Mouse (Mus musculus) stomach, embryonic 14.5 days (tissue): ENCODE data around the gene Eng. TPM values are rescaled to one million over a fixed set of nuclear protein-coding genes. Genes with fewer than 3 reads are reported as not detected.

ENCODE experiments used
- ATAC-seq: fragments of 200-750 bp; cut with Nextera tagmentation; 2 replicates; pipeline ENCODE4 v1.8.0; 2017; ENCODE audit warnings: low read depth, moderate TSS enrichment; ENCODE audit not compliant: insufficient number of reproducible peaks, insufficient read depth, low FRiP score
- H3K27ac ChIP-seq: fragments of 300-500 bp; sonication (generic); 2 replicates; pipeline ENCODE4 v1.5.1; 2014; ENCODE audit warnings: mild to moderate bottlenecking, low read length, moderate library complexity, mixed read lengths
- H3K27me3 ChIP-seq: fragments of 300-500 bp; sonication (generic); 2 replicates; pipeline ENCODE4 v1.6.1; 2014; ENCODE audit warnings: low read length, control low read depth, mixed read lengths; ENCODE audit not compliant: control insufficient read depth, insufficient read depth
- H3K36me3 ChIP-seq: fragments of 300-500 bp; sonication (generic); 2 replicates; pipeline ENCODE4 v1.6.1; 2014; ENCODE audit warnings: mild to moderate bottlenecking, control low read depth, low read length, moderate library complexity, mixed read lengths; ENCODE audit not compliant: control insufficient read depth, insufficient read depth
- H3K4me1 ChIP-seq: fragments of 300-500 bp; sonication (generic); 2 replicates; pipeline ENCODE4 v1.6.1; 2014; ENCODE audit warnings: low read length, control low read depth, mixed read lengths; ENCODE audit not compliant: control insufficient read depth, insufficient read depth
- H3K4me2 ChIP-seq: fragments of 300-500 bp; sonication (generic); replicated peaks from 2 replicates; pipeline ENCODE4 v1.6.1; 2014; ENCODE audit warnings: low read depth, low read length, control low read depth
- H3K4me3 ChIP-seq: fragments of 300-500 bp; sonication (generic); 2 replicates; pipeline ENCODE4 v1.5.1; 2014; ENCODE audit warnings: low read depth, low read length, control low read depth
- H3K9ac ChIP-seq: fragments of 300-500 bp; sonication (generic); replicated peaks from 2 replicates; pipeline ENCODE4 v1.6.1; 2014; ENCODE audit warnings: low read depth, mild to moderate bottlenecking, control low read depth, low read length, moderate library complexity, mixed read lengths
- H3K9me3 ChIP-seq: fragments of 300-500 bp; sonication (generic); 2 replicates; pipeline ENCODE4 v1.6.1; 2016; ENCODE audit warnings: low read depth, low read length, control low read depth; ENCODE audit not compliant: control insufficient read depth
- WGBS: fragments of 180-500 bp; shearing (Covaris S2); extraction: QIAGEN DNeasy Blood & Tissue Kit; methylation state at CpG from one replicate; pipeline ENCODE4 v1.1.7; 2014; 5-methylcytosine and 5-hydroxymethylcytosine counted together
- polyA plus RNA-seq: library from polyadenylated mRNA; unstranded; fragments of >200 nt; fragmentation: Nextera tagmentation; extraction: Ambion mirVana; gene quantifications from 2 replicates; pipeline ENCODE4 v1.2.1, GENCODE M21; 2014

Eng gene
- polyA plus RNA-seq, 1 experiment from 2014 or later, result 49.1 TPM

GRCm38 (mm10) chr2:32658873-32659272 is 12.5 kb downstream of the Eng start:
- Histone ChIP-seq H3K4me2 (no peak overlapping the region), H3K27ac (no peak overlapping the region), H3K36me3 (no peaks in the 10 kb centered on the region), H3K27me3 (no peaks in the 10 kb centered on the region), H3K4me1 (peaks cover 27% of the 10 kb centered on the region), H3K9me3 (no peaks in the 10 kb centered on the region), H3K9ac (no peak overlapping the region), H3K4me3 (no peak overlapping the region)
- no peak for ATAC-seq
- 93% methylated on average over 2 of the region's 2 CpGs for WGBS

- Histone ChIP-seq H3K4me1 (peaks cover 13% of the 10 kb centered on the region), H3K36me3 (no peaks in the 10 kb centered on the region), H3K4me3 (no peak overlapping the region), H3K4me2 (no peak overlapping the region), H3K9me3 (no peaks in the 10 kb centered on the region), H3K9ac (no peak overlapping the region), H3K27ac (peak overlapping the region; percentile 3; the same call in 1 of the 2 replicates), H3K27me3 (no peaks in the 10 kb centered on the region)
- ATAC-seq, result peak; percentile 29; the same call in 1 of the 2 replicates
- WGBS, result 31% methylated on average over 7 of the region's 7 CpGs
Measured at GRCm38 (mm10) chr2:32661509-32662107, 15.2 kb downstream of the Eng start.

GRCm38 (mm10) chr2:32662291-32662690 is 15.9 kb downstream of the Eng start:
- Histone ChIP-seq H3K9me3 (no peaks in the 10 kb centered on the region), H3K27ac (peak overlapping the region; percentile 3; the same call in 1 of the 2 replicates), H3K4me1 (peaks cover 13% of the 10 kb centered on the region), H3K27me3 (no peaks in the 10 kb centered on the region), H3K4me3 (no peak overlapping the region), H3K36me3 (no peaks in the 10 kb centered on the region), H3K9ac (no peak overlapping the region), H3K4me2 (no peak overlapping the region)
- no peak for ATAC-seq
- 46% methylated on average over 5 of the region's 5 CpGs for WGBS

GRCm38 (mm10) chr2:32665345-32665744 is 18.9 kb downstream of the Eng start:
- Histone ChIP-seq H3K9ac (no peak overlapping the region), H3K27me3 (no peaks in the 10 kb centered on the region), H3K4me3 (no peak overlapping the region), H3K36me3 (no peaks in the 10 kb centered on the region), H3K4me2 (no peak overlapping the region), H3K9me3 (no peaks in the 10 kb centered on the region), H3K27ac (no peak overlapping the region), H3K4me1 (peaks cover 13% of the 10 kb centered on the region)
- no peak for ATAC-seq
- WGBS, result 67% methylated on average over 8 of the region's 8 CpGs

- Histone ChIP-seq H3K27ac (no peak overlapping the region), H3K9me3 (no peaks in the 10 kb centered on the region)
- WGBS, result 82% methylated on average over 6 of the region's 6 CpGs
Measured at GRCm38 (mm10) chr2:32665853-32666252, 19.5 kb downstream of the Eng start.

GRCm38 (mm10) chr2:32667775-32668174 is 21.4 kb downstream of the Eng start:
- no peak for ATAC-seq
- H3K27ac ChIP-seq, result no peak overlapping the region

More at GRCm38 (mm10) chr2:32665853-32666252, 19.5 kb downstream of the Eng start:
- no peak overlapping the region for H3K9ac ChIP-seq
- no peak overlapping the region for H3K4me3 ChIP-seq
- peaks cover 13% of the 10 kb centered on the region for H3K4me1 ChIP-seq
- ATAC-seq, result no peak
- H3K4me2 ChIP-seq, result no peak overlapping the region
- no peaks in the 10 kb centered on the region for H3K27me3 ChIP-seq
- H3K36me3 ChIP-seq, result no peaks in the 10 kb centered on the region

GRCm38 (mm10) chr2:32668176-32668575 is 21.8 kb downstream of the Eng start:
- Histone ChIP-seq H3K4me2 (no peak overlapping the region), H3K36me3 (peaks cover 2% of the 10 kb centered on the region; the same call in 1 of the 2 replicates), H3K4me3 (no peak overlapping the region), H3K27me3 (no peaks in the 10 kb centered on the region), H3K4me1 (no peaks in the 10 kb centered on the region; the same call in 1 of the 2 replicates), H3K9ac (no peak overlapping the region), H3K9me3 (no peaks in the 10 kb centered on the region), H3K27ac (no peak overlapping the region)
- ATAC-seq, result no peak
- 90% methylated on average over 7 of the region's 7 CpGs for WGBS

More at GRCm38 (mm10) chr2:32667775-32668174, 21.4 kb downstream of the Eng start:
- H3K4me1 ChIP-seq, result no peaks in the 10 kb centered on the region; the same call in 1 of the 2 replicates
- no peak overlapping the region for H3K9ac ChIP-seq
- no peaks in the 10 kb centered on the region for H3K27me3 ChIP-seq
- no peak overlapping the region for H3K4me2 ChIP-seq
- H3K4me3 ChIP-seq, result no peak overlapping the region
- no peaks in the 10 kb centered on the region for H3K9me3 ChIP-seq
- H3K36me3 ChIP-seq, result no peaks in the 10 kb centered on the region
- WGBS, result 47% methylated on average over 11 of the region's 11 CpGs

GRCm38 (mm10) chr2:32669876-32670275 is 23.5 kb downstream of the Eng start:
- Histone ChIP-seq H3K4me3 (no peak overlapping the region), H3K4me2 (no peak overlapping the region), H3K36me3 (peaks cover 4% of the 10 kb centered on the region; the same call in 1 of the 2 replicates), H3K4me1 (no peaks in the 10 kb centered on the region; the same call in 1 of the 2 replicates), H3K27me3 (no peaks in the 10 kb centered on the region), H3K27ac (no peak overlapping the region), H3K9ac (no peak overlapping the region), H3K9me3 (no peaks in the 10 kb centered on the region)
- 68% methylated on average over 3 of the region's 3 CpGs for WGBS
- ATAC-seq, result no peak

GRCm38 (mm10) chr2:32671147-32671546 is 24.8 kb downstream of the Eng start:
- 82% methylated on average over 9 of the region's 9 CpGs for WGBS
- H3K4me2 ChIP-seq, result no peak overlapping the region
- H3K27me3 ChIP-seq, result no peaks in the 10 kb centered on the region
- H3K27ac ChIP-seq, result no peak overlapping the region
- H3K9me3 ChIP-seq, result no peaks in the 10 kb centered on the region
- ATAC-seq, result no peak
- no peaks in the 10 kb centered on the region; the same call in 1 of the 2 replicates for H3K4me1 ChIP-seq
- no peak overlapping the region for H3K4me3 ChIP-seq
- peaks cover 4% of the 10 kb centered on the region; the same call in 1 of the 2 replicates for H3K36me3 ChIP-seq
- no peak overlapping the region for H3K9ac ChIP-seq
